Mouse (Mus musculus): Measurements from ENCODE around the gene Zbtb7b. TPM values are rescaled to one million over a fixed set of nuclear protein-coding genes. Genes with fewer than 3 reads are reported as not detected.
"Not testable (repeated sequence)": the region's sequence is repeated elsewhere in the genome, so short reads cannot be mapped to it uniquely, and the experiment has no call there.

The Zbtb7b gene
- 1 to 10 TPM; 6.9 TPM for total RNA-seq (2021)

DNA sequence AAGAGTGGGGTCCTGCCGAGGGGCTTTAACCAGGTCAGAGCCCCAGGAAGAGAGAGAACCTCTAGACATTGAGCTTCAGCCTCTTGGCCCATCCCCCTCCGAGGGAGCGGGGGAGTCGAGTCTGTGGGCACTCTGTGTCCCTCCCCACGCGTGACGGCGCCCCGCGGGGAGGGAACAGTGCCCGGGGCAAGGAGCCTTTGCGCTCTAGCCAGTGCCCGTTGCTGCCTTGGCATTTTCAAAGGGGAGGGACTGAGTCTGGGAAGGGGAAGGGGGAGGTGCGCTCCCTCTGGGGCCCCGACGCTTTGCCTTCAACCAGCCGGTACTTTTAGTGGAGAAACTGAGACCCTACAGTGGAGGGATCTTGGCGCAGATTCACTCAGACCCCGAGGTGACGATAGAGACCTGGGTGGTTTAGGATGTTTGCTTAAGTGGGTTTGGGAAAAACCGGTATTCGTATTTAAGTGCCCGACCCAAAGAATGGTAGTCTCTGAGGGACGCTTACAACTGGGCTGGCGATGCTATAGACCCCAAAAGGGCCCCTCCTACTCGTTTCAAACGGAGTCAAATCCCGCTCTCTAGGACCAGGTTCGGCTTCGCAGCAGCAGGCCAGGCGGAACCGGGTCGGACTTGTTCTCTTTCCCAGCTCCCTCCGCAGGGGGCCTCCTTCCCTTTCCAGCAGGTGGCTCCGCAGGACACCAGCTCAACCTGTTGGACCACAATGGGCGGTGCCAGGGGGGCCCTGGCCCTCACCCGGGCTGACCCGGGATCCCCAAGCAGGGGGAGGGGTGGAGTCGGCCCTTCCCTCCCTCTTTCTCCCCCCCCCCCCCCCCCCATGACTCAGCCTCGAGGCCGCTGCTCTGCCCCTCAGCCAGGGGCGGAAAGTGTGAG, at the start of gene Zbtb7b:
Gene Zbtb7b, minus strand, starts transcription at position 771 of the 888 bp plus-strand sequence.
- intact Hi-C loops (cut with DNase I) = no loop called here
- peak; percentile 48 to 86 for DNase-seq (ENCODE audit: extremely low spot score in 1 of 2, low spot score in 2 of 2)

DNA sequence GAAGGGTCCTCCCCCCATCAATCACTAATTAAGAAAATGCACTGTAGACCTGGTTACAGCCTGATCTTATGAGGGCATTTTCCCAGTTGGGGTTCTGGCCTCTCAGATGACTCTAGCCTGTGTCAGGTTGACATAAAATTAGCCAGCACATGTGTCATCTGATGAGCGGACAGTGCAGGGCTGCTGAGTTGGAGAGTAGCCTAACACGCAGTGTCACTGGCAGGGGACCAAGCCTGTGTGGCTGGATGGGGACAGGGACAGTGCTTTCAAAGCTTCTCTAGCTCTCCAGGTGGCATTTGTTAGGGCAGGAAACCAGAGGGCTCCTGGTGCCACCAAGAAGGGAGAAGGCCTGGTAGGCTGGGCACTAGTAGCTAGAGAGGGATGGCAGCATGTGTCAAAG, 46.1 kb upstream of the Zbtb7b start:
- DNase-seq (ENCODE audit: extremely low spot score in 1 of 2, low spot score in 2 of 2) = no peak
- intact Hi-C loops (cut with DNase I) = no loop called here

DNA sequence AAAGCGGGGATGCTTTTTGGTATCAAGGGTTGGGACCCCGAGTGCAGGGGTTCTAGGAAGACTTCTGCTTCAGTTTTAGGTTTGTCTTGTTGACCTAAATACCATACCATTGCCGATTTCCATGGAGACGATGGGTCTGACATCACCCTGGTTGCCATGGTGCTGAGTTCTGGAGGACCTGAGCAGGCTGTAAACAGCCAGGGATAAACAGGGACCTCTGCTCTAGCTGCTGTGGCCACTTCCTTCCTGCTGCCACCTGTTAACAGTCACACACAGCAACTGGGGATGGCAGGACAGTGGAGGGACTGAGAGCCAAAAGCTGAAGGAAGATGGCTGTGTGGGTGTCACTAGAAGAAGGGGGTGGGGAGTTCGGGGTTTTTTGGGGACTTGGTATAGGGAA, 42.7 kb upstream of the Zbtb7b start:
- peak; percentile 43 to 53 for DNase-seq (ENCODE audit: extremely low spot score in 1 of 2, low spot score in 2 of 2)
- intact Hi-C loops (cut with DNase I) = no loop called here

DNA sequence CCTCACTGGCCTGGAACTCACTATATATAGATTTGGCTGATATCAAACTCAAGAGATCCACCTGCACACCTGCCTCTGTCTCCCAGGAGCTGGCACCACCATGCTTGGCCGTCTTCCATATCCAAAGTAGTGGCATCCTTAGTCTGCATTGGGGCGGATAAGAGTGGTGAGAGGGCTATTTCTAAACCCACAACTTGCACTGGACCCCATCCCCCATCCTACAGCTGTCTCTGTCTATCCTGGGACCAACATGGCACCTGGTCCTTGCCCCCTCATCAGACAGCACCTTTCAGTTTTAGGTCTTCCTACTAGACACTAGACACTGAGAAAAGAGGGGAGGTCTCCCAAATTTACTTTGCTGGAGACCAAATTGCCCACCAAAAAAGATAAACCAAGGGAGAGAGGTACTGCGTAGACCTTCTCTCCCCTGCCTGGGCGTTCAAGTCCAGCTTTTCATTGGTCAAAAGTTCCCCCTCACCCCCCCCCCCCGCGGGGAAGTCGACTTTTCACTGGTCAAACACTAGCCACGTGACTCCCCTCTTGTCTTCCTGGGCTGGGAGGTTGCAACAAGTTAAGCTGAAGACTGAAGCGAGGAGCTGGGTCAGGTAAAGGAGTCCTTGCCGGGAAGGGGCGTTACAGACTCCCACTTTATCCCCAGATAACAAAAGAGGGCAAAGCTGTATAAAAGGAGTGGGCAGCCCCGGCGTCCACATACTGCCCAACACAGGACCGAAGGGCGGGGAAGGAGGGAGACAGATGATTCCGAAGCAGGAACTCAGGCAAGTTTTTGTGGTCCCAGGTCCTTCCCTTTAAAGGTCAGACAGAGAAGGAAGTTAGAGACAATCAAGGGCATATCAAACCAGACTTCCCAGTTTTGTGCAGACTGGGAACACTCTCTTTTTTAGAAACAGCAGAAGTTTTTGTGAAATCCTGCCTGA, 41.9 kb upstream of the Zbtb7b start, which contains the start of gene Pbxip1:
Gene Pbxip1, plus strand, starts transcription at position 531 of the 938 bp plus-strand sequence.
- peak in 1 of 2 experiments; percentile 62 for DNase-seq (ENCODE audit: extremely low spot score in 1 of 2, low spot score in 2 of 2)
- intact Hi-C loops (cut with DNase I) = no loop called here

DNA sequence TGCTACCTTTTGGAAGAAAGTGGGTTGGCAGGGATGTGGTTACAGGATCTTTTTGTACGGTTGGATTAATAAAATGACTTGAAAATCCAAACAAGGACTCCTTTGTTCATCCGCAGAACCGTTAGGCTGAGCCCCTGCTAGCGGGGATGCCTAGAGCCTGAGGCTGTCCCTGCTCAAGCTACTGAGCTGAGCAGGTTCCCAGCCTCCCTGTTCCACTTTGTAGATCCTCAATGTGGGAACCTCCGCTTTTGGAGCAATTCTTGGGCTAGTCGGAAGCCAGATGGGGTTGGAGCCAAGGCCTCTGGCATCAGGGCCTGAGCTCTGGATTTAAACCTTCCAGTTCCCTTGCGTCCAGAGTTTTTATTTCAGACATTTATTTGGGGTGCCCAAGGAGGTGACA, 40.5 kb upstream of the Zbtb7b start:
- intact Hi-C loops (cut with DNase I) = no loop called here
- no peak for DNase-seq (ENCODE audit: extremely low spot score in 1 of 2, low spot score in 2 of 2)

DNA sequence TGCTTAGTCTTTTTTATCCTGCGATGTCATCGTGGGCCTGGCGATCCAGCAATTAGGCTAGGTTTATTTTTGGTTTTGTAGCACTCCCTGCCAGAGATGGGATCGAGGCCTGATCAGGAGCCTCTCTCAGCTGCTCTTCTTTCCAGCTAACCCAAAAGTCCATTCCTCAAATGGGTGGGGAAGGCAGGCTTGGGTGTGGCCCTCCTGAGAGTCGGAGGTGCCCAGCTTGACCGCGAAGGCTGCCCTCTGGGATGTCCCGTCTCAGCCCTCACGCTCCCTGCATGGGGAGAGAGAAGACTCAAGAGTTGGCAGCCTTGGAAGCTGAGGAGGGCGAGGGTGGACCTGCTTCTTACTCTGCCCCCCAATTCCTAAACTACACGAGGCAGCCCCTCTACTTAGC, 40.0 kb upstream of the Zbtb7b start:
- no peak for DNase-seq (ENCODE audit: extremely low spot score in 1 of 2, low spot score in 2 of 2)
- intact Hi-C loops (cut with DNase I) = no loop called here

DNA sequence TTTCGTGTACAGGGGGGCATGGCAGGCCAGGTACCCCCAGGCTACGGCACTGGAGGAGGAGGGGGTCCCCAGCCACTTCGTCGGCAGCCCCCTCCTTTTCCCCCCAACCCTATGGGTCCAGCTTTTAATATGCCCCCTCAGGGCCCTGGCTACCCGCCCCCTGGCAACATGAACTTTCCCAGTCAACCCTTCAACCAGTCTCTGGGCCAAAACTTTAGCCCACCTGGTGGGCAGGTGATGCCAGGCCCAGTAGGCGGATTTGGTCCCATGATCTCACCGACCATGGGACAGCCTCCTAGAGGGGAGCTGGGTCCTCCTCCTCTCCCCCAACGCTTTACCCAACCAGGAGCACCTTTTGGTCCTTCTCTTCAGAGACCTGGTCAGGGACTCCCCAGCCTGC, 38.0 kb upstream of the Zbtb7b start:
- DNase-seq (ENCODE audit: extremely low spot score in 1 of 2, low spot score in 2 of 2) = no peak
- intact Hi-C loops (cut with DNase I) = no loop called here

DNA sequence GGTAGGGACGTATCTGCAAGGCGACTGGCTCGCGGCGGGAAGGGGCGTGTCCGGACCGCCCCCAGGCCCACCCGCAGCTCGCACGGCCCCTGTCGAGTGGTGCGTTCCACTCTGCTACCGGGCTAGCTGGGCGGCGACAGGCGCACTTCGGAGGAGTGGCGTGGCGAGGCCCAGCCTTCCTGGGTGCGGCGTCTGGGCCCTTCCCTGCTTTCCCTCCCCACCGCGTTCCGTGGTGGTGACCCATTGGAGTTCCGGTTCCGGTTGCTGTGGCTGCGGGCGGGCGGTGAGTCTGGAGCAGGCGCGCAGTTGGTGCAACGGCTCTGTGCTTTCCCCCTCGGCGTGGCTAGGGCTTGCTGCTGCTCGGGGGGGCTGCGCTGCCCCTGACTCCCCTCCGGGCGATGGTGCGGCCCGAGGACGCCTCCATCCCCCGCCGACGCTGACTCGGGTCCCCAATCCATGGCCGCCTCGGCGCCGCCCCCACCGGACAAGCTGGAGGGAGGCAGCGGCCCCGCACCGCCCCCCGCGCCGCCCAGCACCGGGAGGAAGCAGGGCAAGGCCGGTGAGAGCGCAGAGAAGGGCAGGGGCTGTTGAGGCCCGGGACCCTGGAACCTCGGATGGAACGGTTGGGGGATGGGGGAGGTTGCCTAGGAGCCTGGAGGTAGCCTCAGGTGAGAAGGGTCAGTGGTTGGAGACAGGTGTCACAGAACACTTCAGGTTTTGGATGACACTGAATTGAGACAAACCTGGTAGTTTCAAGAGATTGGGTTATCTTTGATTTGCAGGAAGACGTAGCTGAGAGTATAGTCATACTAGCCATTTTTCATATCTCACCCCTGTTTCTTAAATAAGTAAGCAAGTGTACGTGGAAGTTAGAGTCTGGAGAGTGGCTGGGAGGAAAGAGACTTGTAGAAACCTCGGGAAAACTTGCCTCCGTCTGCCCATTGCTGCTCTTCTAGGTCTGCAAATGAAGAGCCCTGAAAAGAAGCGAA, 35.9 kb upstream of the Zbtb7b start, which contains the start of gene Pygo2:
Gene Pygo2, plus strand, starts transcription at position 44 of the 989 bp plus-strand sequence.
- peak; percentile 95 to 98 for DNase-seq (ENCODE audit: extremely low spot score in 1 of 2, low spot score in 2 of 2)
- intact Hi-C loops (cut with DNase I) = no loop called here

DNA sequence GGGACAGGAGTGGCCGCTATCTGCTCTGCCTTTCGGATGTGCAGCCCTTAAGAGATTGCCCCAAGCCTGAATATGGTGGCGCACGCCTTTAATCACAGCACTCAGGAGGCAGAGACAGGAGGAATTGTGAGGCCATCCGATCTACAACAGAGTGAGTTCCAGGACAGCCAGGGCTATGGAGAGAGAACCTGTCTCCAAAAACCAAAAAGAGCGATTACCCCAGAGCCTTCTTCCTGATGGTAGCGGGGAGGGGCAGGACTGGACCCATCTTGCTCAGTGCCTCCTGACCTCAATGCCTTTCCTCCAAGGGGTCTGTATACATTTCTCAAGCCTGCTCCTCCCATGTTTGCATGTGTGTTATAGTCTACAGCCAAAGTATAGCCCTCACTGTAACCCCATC, 34.4 kb upstream of the Zbtb7b start:
- intact Hi-C loops (cut with DNase I) = not testable (repeated sequence)
- peak in 1 of 2 experiments; percentile 9 for DNase-seq (ENCODE audit: extremely low spot score in 1 of 2, low spot score in 2 of 2)

DNA sequence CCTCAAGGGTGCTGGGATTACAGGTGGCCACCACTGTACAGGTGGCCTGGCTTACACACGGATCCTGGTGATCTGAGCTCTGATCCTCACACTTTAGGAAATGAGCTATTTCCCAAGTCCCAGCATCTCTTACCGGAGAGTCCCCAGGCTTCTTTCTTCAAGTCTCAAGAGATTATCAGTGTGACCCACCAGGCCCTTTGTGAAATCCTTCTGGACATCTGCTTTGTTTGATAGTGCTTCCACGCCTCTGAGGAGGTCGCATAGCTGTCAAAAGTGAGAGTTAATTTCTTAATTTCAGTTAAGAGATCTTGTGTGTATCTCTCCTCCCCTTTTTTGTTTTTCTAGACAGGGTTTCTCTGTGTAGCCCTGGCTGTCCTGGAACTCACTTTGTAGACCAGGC, 31.3 kb upstream of the Zbtb7b start:
- intact Hi-C loops (cut with DNase I) = no loop called here
- no peak for DNase-seq (ENCODE audit: extremely low spot score in 1 of 2, low spot score in 2 of 2)

DNA sequence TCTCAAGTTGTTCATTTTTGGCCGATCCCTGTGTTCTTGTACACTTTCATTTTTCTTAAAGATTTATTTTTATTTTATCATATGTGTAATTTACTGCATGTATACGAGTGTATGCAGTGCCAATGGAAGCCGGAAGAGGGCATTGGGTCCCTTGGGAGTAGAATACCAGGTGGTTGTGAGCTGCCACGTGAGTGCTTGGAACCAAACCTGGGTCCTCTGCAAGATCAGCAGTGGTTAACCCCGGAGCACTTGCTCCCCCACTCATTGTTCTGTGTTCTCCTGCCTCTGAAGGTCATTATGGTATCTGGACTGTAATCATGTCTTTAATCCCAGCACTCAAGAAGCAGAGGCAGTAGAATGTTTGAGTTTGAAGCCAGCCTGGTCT, 30.6 kb upstream of the Zbtb7b start:
- intact Hi-C loops (cut with DNase I) = no loop called here
- no peak for DNase-seq (ENCODE audit: extremely low spot score in 1 of 2, low spot score in 2 of 2)

DNA sequence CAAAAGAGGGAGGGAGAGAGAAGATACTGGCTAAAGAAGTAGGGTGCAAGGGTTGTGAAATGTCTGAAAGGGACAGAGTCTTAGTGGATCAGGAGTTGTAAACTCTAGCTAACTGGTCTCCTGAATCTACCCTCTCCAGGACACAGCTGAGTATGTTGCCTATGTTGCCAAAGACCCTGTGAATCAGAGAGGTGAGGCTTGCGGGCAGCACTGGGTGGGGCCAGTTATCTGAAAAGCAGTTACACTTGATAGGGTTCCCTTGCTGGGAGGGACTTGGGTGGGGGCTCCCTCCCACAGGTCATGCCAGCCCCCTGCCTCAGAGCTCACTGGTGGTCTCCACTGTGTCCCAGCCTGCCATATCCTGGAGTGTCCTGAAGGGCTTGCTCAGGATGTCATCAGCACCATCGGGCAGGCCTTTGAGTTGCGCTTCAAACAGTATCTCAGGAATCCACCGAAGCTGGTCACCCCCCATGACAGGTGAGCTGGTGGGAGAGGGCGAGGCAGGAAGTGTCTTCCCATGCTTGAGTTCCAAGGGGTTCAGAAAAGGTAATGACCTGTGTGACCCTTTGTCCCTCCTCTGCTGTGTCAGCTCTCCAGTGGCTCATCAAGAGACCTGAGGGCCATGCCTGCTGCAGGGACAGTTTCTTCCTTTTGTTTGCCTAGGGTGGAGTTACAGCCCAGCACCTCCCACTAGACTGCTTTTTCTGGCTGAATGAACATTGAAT, 30.0 kb upstream of the Zbtb7b start:
- intact Hi-C loops (cut with DNase I) = no loop called here
- DNase-seq (ENCODE audit: extremely low spot score in 1 of 2, low spot score in 2 of 2) = no peak

DNA sequence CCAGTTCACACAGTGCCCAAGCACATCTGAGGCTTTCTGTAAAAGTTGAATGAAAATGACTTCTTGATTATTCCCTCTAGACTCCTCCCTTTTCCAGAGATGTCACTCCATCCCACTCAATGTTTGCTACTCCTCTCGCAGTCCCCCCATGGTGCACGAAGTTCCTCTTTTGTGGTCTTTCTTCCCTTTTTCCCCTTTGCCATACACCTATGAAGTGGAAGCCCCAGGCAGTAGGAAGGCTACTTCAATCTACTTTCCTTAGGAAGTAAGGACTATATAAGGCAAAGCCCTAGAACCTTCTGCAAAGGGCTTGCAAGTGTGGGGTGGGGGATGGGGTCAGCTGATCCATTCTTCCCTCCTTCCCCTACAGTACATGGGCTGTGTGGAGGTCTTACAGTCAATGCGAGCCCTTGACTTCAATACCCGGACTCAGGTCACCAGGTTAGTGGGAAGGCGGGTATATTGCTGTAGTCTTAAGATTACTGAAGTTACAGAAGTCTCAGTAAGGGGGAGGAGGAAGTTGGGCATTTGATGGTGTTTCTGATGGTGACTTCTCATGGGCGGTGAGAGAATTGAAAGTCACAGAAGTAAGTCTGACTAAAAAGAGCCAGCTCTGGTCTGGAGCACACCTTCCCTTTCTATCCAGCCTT, 28.1 kb upstream of the Zbtb7b start:
- no peak for DNase-seq (ENCODE audit: extremely low spot score in 1 of 2, low spot score in 2 of 2)
- intact Hi-C loops (cut with DNase I) = no loop called here

DNA sequence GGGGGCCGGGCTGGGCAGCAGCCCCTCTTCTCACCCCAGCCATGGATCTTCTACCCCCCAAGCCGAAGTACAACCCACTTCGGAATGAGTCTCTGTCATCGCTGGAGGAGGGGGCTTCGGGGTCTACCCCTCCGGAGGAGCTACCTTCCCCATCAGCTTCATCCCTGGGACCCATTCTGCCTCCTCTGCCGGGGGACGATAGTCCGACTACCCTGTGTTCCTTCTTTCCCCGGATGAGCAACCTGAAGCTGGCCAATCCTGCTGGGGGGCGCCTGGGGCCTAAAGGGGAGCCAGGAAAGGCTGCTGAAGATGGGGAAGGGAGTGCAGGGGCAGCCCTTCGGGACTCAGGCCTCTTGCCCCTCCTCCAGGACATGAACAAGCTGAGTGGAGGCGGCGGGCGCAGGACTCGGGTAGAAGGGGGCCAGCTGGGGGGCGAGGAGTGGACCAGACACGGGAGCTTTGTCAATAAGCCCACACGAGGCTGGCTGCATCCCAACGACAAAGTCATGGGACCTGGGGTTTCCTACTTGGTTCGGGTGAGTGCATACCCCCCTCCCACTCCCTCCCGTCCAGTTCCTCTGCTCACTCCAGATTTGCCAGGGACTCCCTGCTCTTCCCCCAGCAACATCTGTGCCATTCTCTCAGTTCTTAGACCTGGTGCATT, 27.4 kb upstream of the Zbtb7b start:
- DNase-seq (ENCODE audit: extremely low spot score in 1 of 2, low spot score in 2 of 2) = peak in 1 of 2 experiments; percentile 66
- intact Hi-C loops (cut with DNase I) = no loop called here

DNA sequence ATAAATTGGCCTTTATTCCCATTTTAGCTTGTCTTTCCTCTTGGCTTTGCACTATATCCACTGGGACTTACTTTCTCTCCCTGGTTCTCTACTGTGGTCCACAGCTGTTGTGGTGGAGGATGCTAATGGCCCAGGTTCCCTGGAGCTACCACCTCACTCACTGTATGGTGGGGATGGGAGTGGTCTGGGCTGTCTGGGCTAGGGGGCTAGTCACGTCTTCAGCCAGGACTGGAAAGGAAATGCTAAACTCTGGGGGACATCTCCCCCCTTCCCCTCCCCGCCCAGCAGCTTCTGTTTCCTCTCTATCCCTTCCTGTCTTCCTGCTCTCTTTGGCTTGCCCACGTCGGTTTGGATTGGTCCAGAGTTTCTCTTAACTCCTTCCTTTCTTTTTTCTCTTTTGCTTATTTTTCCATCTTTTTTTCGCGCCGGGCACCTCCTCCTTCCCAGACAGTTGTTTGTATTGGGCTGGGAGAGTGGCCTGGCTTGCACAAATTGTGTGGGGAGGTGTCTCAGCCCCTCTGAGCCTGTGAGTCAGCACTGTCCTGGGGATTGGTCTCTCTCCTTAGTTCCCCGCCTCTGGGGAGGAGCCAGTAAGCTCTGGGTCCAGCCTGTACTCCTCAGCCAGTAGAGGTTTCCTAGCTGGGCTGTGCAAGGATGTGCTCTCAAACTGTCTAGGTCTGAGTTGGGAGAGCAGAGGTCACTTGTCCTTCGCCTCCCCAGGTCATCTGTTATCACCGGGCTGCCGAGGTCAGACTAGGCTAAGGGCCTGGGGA, 26.6 kb upstream of the Zbtb7b start:
- intact Hi-C loops (cut with DNase I) = no loop called here

DNA sequence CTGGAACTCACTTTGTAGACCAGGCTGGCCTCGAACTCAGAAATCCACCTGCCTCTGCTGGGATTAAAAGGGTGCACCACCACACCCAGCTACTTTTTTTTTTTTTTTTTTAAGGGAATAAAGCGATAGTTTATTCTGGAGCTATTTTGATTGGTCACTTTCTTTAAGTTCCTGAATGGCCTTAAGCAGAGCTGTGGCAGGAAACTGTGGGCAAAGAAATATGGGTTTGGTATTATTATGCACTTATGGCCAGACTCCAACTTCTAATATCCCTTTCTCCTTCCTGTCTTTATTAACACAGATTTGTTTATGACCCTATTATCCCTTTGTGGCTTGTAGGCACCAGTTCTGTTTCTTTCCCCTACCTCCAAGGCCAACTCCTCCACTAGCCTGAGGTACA, 25.8 kb upstream of the Zbtb7b start:
- no peak for DNase-seq (ENCODE audit: extremely low spot score in 1 of 2, low spot score in 2 of 2)
- intact Hi-C loops (cut with DNase I) = no loop called here

More for the DNA sequence above, 26.6 kb upstream of the Zbtb7b start:
- DNase-seq (ENCODE audit: extremely low spot score in 1 of 2, low spot score in 2 of 2) = peak; percentile 66 to 90

All from left cerebral cortex, postnatal 10 days (tissue).